Mouse (Mus musculus) bone marrow, adult 2 months (tissue): ENCODE data around the gene Scaf4.
A peak's percentile ranks its signal among the peaks of the same experiment; 100 is the strongest.

Source experiments
- CTCF ChIP-seq: fragments of 200-500 bp; IDR thresholded peaks from 2 replicates; pipeline ENCODE4 v1.5.1; 2011; ENCODE audit warnings: low read length, control low read depth; ENCODE audit not compliant: control insufficient read depth, insufficient read depth
- POLR2A ChIP-seq: fragments of 200-500 bp; IDR thresholded peaks from 2 replicates; pipeline ENCODE4 v1.6.1; 2011; ENCODE audit warnings: low read depth, mild to moderate bottlenecking, control low read depth, low read length, borderline replicate concordance; ENCODE audit not compliant: control insufficient read depth

DNA sequence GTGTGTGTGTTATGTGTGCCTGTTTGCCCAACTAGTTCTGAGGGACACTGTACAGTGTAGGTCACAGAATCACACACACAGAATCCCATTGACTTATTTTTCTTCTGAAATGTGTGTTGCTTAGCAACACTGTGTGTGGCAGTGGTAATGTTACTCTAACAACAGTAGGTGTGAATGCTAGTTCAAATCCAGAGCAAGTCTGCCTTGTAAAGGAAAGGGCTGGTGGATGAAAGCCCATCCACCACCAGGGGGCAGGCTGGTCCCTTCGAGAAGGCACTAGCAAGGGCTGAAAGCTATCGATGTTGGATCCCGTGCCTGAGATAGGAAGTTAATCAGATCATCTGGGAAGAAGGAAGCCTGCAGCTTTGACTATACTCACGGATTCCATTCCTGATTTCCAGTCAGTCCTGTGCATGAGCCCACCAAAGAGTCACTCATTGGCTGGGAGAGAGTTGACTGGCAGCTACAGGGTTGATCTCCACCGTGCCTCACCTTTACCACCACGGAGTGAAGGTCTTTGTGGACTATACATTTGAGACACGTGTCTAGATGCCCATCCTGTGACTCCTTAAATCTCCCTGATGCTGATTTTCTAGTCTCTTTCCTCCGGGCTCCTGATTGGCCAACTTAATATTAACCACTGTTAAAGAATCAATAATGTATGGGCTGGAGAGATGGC lies 38.7 kb upstream of the Scaf4 start:
- no peak for TF ChIP-seq POLR2A
- peak; percentile 89 for TF ChIP-seq CTCF
